Mouse (Mus musculus) inflammation-experienced regulatory T-cells, adult 6 months (primary cell): Measurements from ENCODE around the gene Fndc8. TPM values are rescaled to one million over a fixed set of nuclear protein-coding genes. Genes with fewer than 3 reads are reported as not detected.
"Not testable (repeated sequence)": the region's sequence is repeated elsewhere in the genome, so short reads cannot be mapped to it uniquely, and the experiment has no call there.

ENCODE experiments used
- ATAC-seq: one replicate; pipeline ENCODE4 v1.8.0; 2017
- polyA plus RNA-seq, 3 experiments: library from polyadenylated mRNA; unstranded; fragments of 100-300 nt; shearing (Covaris generic); gene quantifications; one replicate each; pipeline ENCODE4 v1.2.1; 2017

Gene Fndc8
- polyA plus RNA-seq, 3 experiments from 2014 or later: not detected

DNA sequence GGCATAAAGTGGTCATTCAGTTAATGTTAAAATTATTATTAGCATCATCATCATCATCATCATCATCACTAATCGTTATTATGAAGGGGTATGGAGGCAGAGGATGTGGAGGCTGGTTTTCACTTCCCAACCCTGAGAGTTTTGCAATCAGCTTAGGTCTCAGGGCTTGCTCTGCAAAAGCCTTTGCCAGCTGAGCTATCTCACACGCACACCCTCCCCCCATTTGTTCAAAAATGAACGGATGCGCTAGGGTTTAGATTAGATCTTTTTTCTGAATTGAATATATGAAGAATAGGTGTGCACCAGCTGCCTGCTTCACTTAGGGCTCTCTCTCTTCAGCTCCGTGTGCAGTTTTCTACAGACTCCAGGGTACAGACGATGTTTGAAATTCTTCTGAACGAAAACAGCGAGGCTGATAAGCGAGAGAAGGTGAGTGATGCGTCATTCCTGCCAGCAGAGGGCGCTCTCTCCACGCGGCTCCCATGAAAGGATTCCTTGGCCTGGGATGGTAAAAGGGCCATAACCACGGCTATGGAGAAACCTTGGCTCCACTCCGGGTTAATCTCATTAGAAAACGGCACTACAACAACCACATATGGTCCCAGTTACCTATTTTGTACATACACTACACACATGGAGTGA, 22.9 kb downstream of the Fndc8 start:
- ATAC-seq: peak; percentile 74

DNA sequence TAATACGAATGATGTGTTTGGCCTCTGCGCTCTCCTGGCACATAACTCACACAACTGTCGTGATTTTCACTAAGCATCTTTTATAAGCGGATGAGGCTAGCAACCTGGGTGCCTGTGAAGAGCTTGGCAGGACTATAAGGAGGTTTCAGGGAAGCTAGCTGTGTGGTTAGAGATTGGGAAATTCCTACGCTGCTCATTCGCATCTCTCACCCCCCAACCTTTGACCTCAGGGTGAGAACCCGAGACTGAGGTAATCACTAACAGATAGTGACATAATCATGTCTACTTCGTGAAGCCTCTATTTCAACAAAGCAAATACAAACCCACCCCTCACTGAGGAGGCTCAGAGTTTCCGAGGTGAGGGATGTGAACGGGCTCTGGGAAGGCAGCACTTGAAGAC, 28.8 kb downstream of the Fndc8 start:
- no peak for ATAC-seq

DNA sequence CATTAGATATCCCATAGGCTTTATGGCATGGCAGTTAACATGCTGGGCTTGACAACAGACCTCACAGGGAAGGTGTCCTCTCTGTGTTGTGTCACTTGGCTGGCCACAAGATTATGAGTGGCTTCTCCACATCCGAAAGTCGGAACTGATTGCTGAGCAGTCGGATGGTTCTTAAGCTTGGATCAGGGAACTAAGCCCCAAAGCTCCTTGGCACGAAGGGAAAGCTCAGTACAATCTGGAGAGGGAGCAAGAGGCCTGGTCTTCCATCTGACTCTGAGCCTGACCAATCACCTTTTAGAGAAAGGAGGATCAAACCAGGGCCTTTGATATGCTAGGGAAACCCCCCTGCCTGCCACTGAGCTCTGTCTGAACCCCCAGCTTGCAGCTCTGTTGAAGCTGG, 29.8 kb downstream of the Fndc8 start:
- no peak for ATAC-seq

DNA sequence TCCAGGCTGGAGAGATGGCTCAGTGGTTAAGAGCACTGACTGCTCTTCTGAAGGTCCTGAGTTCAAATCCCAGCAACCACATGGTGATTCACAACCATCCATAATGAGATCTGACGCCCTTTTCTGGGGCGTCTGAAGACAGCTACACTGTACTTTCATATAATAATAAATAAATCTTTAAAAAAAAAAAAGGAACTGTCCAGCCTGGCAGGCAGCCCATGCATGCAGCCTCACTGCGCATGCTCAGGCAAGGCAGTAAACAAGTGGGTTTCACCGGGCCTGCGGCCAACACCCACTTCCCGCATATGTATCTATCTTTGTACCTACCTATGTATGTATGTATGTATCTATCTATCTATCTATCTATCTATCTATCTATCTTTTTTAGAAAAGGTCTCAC, 32.0 kb downstream of the Fndc8 start:
- ATAC-seq: not testable (repeated sequence)

DNA sequence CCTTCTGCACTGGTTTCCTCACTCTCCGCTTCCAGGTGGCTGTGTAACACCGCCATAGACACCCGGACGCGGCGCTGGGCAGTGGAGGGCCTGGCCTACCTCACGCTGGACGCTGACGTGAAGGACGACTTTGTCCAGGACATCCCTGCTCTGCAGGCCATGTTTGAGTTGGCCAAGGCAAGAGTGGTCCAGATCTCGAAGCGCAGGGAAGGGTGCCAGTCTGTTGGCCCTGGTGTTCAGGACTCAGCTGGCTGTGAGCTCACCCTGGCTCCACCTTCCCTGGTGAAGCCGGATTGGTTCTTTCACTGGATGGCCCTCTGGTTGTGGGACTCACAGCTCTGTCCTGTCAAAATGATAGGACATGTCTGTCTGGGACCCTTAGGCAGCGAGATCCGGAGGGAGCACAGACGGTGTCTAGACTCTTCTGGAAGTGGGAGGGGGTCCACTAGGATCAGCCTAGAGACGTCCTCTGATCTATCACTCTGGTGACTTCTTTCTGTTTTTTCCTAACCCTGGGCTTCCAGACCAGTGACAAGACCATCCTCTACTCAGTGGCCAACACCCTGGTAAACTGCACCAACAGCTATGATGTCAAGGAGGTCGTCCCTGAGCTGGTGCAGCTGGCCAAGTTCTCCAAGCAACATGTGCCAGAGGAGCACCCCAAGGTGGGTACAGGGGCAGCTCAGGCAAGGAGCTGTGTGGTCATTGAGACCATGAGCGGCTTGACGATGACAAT, 37.1 kb downstream of the Fndc8 start:
- ATAC-seq: no peak

DNA sequence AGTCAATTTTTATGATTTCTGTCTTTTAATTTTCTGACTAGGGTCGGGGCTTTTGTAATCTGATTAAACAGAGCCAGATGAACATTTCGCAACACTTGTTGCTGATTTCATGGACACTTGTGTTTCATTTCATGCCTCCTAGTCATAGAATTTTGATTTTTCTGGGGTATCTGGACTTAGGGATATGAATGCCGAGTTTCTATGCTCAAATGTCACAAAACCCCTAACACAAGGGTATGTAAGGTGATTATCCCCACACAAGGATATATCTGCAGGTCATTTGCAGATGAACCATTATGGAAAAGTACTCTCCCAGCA, 37.7 kb downstream of the Fndc8 start:
- no peak for ATAC-seq

DNA sequence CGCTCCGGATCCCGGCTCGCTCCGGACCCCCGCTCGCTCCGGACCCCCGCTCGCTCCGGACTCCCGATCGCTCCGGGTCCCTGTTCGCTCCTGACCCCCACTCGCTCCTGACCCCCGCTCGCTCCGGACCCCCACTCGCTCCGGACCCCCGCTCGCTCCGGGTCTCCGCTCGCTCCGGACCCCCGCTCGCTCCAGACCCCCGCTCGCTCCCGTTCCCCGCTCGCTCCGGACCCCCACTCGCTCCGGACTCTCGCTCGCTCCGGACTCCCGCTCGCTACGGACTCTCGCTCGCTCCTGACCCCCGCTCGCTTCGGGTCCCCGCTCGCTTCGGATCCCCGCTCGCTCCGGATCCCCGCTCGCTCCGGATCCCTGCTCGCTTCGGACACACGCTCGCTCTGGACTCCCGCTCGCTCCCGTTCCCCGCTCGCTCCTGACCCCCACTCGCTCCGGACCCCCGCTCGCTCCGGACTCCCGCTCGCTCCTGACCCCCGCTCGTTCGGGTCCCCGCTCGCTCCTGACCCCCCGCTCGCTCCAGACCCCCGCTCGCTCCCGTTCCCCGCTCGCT, 38.5 kb downstream of the Fndc8 start:
- not testable (repeated sequence) for ATAC-seq

DNA sequence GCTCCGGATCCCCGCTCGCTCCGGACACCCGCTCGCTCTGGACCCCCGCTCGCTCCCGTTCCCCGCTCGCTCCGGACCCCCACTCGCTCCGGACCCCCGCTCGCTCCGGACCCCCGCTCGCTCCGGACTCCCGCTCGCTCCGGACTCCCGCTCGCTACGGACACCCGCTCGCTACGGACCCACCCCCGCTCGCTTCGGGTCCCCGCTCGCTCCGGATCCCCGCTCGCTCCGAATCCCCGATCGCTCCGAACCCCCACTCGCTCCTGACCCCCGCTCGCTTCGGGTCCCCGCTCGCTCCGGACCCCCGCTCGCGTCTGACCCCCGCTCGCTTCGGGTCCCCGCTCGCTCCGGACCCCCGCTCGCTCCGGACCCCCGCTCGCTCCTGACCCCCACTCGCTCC, 39.2 kb downstream of the Fndc8 start:
- not testable (repeated sequence) for ATAC-seq

DNA sequence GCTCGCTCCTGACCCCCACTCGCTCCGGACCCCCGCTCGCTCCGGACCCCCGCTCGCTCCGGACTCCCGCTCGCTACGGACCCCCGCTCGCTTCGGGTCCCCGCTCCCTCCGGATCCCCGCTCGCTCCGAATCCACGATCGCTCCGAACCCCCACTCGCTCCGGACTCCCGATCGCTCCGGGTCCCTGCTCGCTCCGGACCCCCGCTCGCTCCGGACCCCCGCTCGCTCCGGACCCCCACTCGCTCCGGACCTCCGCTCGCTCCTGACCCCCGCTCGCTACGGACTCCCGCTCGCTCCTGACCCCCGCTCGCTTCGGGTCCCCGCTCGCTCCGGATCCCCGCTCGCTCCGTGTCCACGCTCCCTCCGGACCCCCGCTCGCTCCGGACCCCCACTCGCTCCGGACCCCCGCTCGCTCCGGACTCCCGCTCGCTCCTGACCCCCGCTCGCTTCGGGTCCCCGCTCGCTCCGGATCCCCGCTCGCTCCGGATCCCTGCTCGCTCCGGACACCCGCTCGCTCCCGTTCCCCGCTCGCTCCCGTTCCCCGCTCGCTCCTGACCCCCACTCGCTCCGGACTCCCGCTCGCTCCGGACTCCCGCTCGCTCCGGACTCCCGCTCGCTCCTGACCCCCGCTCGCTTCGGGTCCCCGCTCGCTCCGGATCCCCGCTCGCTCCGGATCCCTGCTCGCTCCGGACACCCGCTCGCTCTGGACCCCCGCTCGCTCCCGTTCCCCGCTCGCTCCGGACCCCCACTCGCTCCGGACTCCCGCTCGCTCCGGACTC, 39.9 kb downstream of the Fndc8 start:
- not testable (repeated sequence) for ATAC-seq

DNA sequence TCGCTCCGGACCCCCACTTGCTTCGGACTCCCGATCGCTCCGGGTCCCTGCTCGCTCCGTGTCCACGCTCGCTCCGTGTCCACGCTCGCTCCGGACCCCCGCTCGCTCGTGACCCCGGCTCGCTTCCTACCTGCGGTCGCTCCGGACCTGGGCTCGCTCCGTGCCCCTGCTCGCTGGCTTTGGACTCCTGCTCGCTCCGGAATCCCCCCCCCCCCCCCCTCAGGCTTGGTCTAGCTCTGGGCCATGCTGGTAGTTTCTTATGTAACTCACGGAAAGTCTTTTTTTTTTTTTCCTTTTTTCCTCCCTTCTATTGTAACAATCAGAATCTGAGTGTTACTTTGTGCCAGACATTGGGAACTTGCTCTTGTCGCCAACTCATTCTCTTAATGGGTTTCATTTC, 41.3 kb downstream of the Fndc8 start:
- no peak for ATAC-seq

DNA sequence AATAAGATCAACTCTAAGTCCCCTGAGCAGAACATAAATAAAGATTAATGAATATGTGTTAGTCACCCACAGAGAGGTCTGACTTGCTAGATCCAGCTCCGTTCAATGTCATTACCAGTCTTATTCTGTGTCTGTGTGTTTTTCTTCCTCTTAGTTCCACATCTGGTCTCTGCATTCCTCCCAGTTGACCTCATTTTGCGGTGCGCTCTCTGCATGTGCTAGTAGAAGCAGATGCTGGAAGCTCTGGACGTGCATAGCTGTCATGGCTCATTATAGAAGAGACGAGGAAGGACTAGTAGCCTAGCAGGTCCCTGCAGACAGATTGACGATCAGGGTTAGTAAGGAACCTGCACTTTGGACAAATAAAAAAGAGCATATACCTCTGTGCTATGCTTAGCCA, 51.4 kb downstream of the Fndc8 start:
- ATAC-seq: no peak

DNA sequence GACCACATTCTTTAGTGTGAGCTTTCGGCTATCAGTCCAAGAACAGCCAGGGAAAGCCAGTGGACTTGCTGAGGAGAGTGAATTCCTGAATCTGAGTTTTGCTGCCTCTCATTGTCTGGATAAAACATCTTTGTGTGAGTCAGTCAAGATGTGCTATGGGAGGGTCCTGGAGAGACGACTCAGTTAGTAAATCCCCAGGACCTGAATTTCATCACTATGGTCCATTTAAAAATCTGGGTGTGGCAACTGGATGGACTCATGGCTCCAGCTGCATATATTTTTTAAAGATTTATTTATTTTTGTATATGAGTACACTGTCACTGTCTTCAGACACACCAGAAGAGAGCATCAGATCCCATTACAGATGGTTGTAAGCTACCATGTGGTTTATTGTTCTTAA, 53.7 kb downstream of the Fndc8 start:
- no peak for ATAC-seq

DNA sequence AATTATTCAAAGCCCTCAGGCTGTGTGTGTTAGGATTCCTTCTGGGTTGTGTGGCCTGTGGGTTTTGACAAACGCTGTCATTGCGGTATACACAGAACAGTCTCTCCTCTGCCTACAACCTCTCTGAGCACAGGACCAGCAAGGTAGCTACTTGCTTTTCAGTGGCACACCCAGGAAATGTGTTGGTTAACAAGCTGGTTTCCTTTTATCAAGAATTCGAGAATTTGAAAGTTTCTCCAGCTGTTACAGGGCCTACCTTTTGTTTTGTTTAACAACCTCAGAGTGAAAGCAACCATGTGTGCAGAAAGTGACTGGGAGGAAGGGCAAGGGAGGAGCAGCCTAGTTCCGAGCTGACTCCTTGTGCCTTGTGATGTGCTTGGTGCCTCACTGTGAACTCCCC, 55.5 kb downstream of the Fndc8 start:
- ATAC-seq: peak; percentile 77

DNA sequence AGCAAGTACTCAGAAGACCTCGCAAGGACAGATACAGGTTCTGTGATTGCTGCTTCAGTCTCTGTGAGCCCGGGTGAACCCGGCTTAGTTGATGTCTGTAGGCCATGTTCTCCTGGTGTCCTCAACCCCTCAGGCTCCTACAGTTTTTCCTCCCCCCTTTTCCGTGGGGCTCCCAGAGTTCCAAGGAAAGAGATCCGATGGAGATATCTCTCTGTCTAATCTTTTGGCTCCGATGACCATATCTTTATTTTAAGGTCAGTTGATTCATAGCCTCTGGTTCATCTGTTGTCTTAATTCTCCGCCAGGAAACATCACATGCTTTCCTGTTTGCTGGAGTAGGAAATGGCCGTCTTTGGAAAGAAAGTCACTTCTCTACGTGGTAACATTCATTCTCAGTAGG, 57.1 kb downstream of the Fndc8 start:
- ATAC-seq: no peak

Other genes with a start within 250 kb of the Fndc8 start
- gene Cct6b, start 127.8 kb upstream of the Fndc8 start, polyA plus RNA-seq: under 1 TPM in 2 of 3 experiments, not detected in 1; 0.32 to 0.42 TPM
- gene Zfp830, start 127.8 kb upstream of the Fndc8 start, polyA plus RNA-seq: 10 to 100 TPM; 28.4 to 41.9 (median 31.8) TPM
- 10 to 100 TPM; 14.6 to 22.5 (median 21.1) TPM for gene Lig3, start 111.0 kb upstream of the Fndc8 start, polyA plus RNA-seq
- 10 to 100 TPM in 1 of 3 experiments, 1 to 10 TPM in 2; 6.0 to 10.1 (median 9.1) TPM for gene Rffl, start 20.9 kb upstream of the Fndc8 start, polyA plus RNA-seq
- 10 to 100 TPM; 25.9 to 32.4 (median 30.9) TPM for gene Rad51d, start 1.5 kb upstream of the Fndc8 start, polyA plus RNA-seq
- 10 to 100 TPM; 17.9 to 56.0 (median 48.0) TPM for gene Nle1, start 16.3 kb downstream of the Fndc8 start, polyA plus RNA-seq
- under 1 TPM in 1 of 3 experiments, not detected in 2; 0.25 TPM for gene Unc45b, start 18.4 kb downstream of the Fndc8 start, polyA plus RNA-seq
- gene Slfn5, start 59.2 kb downstream of the Fndc8 start, polyA plus RNA-seq: 10 to 100 TPM; 18.0 to 28.9 (median 27.4) TPM
- 10 to 100 TPM; 23.0 to 30.8 (median 23.2) TPM for gene Slfn9, start 99.7 kb downstream of the Fndc8 start, polyA plus RNA-seq
- gene Slfn8, start 128.7 kb downstream of the Fndc8 start, polyA plus RNA-seq: 10 to 100 TPM; 52.4 to 79.0 (median 67.6) TPM
- 100 to 1,000 TPM; 817 to 952 (median 818) TPM for gene Slfn2, start 173.0 kb downstream of the Fndc8 start, polyA plus RNA-seq
- gene Slfn1, start 224.7 kb downstream of the Fndc8 start, polyA plus RNA-seq: 100 to 1,000 TPM; 143 to 239 (median 228) TPM